Mouse (Mus musculus): ENCODE measurements at regions not wholly inside any gene's neighbourhood (a gene's known extent, or its start where the extent isn't known, plus 50 kb on each side); places are given as distances from the start of the nearest gene placed in this dataset.

DNA sequence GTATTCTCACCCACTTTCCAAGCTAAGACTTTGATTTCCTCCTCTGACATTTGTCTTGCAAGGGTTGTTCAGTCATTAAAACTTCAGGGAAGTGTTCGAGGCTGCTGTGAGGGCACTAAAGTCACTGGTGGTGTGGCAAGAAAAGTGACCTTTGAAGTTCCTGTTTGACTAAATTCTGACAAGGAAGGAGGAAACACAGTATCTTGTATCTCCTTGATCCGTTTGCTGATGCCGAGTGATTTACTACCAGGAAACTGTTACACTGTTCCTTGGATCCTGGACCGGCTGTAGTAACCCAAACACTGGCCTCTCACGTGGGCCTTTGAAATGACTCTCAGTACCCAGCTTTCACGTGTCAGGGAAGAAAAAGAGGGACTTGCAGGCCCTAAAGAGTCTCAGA lies 53.5 kb upstream of the Ralgapa2 start:
- no peak for DNase-seq (ENCODE audit: low read depth, low spot score)

DNA sequence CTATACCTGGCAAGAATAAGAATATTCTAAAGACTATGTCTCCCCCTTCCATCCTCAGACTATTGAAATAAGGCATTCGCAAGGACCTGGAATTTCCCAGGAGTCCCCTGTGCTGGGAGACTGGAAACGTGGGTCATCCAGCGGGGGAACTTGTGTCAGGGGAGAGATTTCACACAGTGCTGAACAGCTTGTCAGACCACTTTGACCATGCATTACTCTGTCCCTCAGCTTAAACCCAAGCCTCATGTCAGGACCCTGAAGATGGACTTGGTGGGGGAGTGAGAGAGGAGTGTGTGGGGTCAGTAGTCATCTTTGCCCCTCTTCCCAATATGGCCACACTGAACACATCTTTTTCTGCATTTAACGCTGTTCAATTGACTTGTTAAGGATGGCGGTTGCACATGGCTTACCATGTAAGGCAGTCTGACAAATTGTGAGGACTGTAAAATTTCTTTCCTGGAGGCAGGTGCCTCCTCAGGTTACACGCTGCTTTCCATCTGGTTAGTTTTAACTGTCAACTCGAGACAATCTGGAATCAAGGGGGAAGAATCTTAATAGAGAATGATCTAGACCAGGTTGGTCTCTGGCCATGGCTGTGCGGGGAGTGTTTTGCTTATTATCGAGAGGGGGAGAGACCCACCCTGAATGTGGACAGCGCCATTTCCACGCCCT lies 56.2 kb upstream of the Ralgapa2 start:
- DNase-seq (ENCODE audit: low read depth, low spot score): no peak

DNA sequence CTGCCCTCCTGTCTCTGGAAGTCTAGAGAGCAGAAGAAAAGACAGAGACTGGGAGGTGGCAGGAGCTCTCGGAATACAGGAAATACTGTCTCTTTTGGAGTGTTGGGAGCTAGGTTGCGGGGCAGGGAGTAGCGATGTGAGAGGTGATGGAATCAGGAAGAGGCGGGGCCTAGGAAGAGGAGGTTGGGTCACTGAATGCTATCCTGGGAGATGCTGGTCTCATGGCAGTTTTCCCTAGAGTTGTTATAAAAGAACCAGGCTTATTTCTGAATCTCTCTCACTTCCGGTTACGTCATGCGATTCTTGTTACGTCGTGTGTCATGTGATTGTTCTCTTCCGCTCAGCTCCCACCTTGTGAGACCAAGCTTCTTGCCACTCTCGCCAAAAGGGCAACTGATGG lies 58.9 kb upstream of the Ralgapa2 start:
- DNase-seq (ENCODE audit: low read depth, low spot score): no peak

DNA sequence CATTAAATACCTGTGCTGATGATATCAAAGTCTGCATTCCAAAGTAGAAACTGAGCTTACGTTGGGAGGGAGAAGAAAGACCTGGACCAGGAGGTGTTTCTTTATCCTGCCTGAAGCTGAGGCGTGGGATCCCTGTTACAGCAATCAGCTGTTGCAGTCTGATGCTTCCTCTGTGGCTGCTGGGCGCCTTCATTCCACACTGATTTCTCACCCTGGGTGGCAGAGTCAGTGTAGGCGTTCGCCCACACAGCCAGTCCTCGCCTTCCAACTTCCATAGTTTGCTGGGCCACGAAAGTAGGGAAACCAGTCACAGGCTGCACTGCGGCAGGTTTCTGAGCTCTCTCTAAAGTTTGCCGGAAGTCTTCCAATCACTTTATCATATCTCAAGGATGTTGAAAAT lies 59.7 kb upstream of the Ralgapa2 start:
- DNase-seq (ENCODE audit: low read depth, low spot score): no peak

DNA sequence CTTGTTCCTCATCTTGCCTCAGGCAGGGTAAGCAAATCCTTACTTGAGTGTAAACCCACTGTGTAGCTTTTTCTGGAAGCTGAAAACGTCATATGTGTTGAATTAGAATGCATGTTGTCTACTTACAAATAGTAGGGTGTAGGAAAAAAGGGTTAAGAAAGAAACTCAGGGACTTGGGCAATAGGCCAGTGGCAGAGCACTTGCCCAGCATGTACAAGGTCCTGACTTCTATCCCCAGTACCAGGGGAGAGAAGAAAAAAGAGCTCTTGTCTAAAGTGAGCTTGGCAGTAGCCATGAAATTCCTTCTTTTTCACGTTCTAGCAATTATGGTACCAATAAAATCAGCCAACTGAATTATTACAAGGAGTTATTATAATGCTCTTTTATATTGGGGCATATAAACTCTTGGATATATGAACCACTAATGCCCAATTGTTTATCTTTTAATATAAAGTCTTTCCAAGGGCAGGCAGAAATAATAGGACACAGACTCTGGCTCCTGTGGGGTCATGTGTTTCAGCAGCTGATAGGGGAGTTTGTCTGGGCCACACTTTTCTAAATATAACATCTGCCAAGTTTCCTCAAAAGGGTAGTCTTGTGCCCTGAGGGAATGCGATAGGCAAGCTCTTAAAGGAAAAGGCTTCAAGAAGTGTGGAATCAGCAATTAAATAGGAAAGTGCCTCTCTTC lies 63.6 kb upstream of the Ralgapa2 start:
- no peak for DNase-seq (ENCODE audit: low read depth, low spot score)

DNA sequence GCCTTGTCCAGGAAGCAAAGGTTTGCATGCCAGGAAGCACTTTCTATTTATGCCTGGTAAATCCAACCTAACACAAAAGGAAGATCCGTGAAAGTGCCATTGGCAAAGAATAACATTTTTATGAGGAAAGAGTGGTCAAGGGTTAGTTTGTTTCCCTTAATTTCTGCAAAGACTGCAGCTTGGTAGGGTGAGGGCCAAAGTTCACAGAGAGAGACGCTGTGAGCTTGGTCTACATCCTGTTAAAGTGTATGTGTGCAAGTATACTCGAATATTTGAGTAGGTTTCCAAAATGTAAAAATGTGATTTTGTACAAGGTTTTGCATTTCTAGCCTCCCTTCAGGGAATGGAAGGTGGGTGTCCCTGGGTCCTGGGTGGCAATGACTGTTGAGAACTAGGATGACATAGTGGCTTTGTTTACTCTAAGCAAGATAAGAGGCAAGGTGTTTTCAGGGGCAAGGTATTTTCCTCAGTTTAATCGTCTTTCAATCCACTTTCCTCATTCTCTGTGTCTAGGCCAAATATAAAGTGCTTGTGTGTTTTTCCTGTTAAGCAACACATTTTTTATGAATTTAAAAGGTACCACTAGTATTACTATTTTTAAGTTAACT lies 64.3 kb upstream of the Ralgapa2 start:
- no peak for DNase-seq (ENCODE audit: low read depth, low spot score)

DNA sequence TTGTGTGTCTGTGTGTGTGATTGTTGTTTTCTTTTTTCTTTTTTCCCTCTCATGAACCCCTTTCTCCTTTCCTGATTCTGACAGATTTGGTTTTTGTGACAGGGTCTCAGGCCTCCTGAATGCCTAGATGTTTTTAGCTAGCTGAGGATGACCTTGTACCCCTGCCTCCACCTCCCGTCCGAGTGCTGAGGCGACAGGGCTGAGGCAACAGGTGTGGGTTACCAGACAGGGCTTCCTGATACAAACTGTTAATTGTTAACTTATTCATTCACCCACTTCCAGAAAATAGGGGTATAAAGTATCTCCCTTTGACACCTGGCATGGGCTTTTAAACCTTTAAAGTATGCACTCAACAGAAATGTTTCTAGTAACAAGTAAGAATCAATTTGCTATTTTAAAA lies 65.0 kb upstream of the Ralgapa2 start:
- no peak for DNase-seq (ENCODE audit: low read depth, low spot score)

DNA sequence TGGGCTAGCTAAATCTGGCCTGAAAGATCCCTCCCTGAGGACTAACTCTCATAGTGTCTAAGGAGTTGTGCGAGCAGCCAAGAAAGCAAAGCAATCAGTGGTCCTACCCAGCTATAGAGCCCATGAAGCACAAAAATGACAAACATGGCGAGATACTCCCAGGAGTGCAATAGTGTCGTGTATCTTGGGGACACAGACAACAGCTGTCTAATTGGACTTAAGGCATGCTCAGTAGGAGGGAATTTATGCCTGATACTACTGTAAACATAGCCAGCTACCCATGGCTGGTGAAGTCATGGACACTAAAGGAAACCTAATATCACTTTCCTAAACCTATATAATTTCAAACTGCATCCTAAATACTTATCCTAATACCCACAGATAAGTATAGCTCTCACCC lies 69.1 kb upstream of the Ralgapa2 start:
- no peak for DNase-seq (ENCODE audit: low read depth, low spot score)

DNA sequence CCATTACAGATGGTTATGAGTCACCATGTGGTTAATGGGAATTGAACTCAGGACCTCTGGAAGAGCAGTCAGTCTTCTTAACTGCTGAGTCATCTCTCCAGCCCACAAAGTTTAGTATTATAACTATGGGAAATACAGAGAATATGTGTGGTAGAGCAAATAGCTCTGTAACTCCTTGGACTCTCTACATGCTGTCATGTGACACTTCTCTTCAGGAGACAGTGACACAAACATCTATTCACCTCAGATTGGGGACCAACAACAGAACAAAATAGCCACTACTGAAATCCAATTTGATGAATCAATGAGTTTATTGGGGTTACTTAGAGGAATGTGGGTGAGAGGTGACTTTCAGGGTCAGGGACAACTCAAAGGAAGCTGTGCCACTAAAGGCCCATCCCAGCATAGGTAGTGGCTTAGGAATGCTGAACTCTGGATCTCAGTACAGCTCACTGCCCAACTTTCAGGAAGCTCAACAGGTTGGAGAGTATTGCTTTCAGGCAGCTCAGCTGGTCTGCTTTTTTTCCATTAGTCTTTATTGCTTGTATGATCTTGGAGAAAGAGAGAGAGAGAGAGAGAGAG lies 71.8 kb upstream of the Ralgapa2 start:
- no peak for DNase-seq (ENCODE audit: low read depth, low spot score)

DNA sequence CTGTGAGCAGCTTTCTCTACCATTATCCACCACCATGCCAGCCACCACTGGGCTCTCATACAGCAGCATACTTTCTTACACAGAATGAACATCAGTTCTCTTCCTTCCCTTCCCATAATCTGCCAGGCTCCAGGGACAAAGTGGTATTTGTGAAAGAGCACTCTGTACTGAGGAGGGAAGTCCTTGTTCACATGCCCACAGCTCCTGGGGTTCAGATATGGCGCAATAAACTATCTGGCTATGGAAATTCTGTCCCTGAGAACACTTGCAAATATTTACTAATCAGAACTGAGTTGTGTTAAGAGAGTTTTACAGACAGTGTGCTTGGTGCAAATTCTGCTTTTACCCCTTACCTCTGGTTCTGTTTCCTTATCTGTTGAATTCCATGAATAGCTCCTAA lies 74.2 kb upstream of the Ralgapa2 start:
- DNase-seq (ENCODE audit: low read depth, low spot score): no peak

DNA sequence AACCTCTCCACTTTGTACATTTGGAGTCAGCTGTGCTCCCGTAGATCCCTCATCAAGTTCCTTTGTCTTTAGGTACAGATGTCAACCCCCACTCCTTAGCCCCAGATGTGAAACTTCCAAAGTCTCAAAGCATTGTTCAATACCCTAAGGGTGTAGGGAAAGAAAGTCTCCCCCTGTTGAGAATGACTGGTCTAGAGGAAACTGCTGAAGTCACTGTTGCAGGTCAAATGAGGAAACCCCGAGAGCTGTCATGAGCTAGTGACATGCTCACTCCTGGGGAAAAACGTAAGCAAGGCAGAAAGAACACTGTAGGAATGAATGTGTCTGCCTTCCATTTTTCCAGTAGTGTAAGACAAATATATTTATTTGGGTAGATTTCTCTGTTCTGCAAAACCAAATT lies 74.8 kb upstream of the Ralgapa2 start:
- no peak for DNase-seq (ENCODE audit: low read depth, low spot score)

DNA sequence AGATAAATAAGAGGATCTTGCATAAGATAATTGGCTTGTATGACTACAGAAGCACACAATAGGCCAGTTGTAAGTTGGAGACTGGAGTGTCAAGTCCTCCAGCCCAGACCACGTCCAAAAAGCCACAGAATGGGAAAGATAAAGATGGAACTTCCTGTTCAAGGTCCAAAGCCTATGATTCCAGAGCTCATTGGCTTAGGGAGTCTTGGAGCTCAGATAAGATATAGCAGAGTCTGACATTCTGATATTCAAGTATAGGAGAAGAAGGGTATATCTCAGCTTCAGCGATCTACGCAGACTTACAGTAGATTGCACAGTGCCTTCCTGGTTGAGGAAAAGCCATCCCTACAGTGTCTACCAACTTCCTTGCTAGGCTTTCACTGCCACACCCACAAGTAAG lies 77.7 kb upstream of the Ralgapa2 start:
- no peak for DNase-seq (ENCODE audit: low read depth, low spot score)

DNA sequence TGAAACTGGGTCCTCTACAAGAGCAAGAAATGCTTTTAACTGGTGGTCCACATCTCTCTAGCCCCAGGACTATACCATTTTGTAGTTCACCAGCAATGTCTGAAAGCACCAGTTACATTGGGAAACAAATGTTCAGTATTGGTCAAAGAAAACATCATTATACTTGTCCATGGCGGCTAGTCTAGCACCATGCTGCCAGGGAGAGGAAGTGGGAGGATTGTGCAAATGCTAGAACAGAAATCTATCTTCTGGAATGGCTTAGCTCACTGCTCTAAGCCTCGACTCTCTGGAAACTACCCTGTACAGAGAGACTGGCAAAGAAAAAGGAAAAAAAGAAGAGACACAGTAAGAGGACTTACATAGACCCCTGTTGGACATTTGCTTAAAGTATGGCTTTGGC lies 81.1 kb upstream of the Ralgapa2 start:
- no peak for DNase-seq (ENCODE audit: low read depth, low spot score)

DNA sequence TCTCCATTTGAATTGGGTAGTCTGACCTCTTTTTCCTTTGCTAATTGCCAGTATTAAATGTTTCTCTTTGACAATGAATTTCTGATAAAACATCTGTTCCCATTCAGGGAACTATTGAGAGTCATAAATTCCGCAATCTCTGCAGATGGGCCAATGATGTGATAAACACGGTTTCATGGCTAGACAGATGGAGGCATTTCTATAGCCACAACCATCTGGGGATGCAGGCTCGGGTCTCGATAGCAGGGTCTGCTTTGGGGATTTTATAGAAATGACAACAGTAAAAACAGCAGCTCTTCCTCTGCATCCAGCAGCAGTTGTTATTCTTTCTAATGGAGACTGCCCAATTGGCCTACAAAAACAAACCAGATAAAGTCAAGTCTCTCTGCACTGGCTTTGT lies 82.1 kb upstream of the Ralgapa2 start:
- DNase-seq (ENCODE audit: low read depth, low spot score): no peak

DNA sequence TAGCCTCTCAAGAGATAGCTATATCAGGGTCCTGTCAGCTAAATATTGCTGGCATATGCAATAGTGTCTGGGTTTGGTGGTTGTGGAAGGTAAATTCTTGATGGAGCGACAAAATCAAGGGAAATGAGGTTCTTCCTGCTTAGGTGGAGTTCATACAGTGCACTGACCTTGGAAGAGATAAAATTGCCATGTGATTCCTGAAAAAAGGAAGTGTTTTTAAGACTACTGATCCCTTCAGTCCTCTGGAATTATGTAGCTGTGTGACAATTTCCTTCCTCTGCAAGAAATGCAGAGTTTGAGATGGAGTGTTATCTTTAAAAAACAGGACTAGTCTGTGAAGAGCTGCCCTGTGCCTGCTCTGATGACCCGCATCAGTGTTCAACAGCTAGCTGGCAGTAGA lies 83.5 kb upstream of the Ralgapa2 start:
- no peak for DNase-seq (ENCODE audit: low read depth, low spot score)

DNA sequence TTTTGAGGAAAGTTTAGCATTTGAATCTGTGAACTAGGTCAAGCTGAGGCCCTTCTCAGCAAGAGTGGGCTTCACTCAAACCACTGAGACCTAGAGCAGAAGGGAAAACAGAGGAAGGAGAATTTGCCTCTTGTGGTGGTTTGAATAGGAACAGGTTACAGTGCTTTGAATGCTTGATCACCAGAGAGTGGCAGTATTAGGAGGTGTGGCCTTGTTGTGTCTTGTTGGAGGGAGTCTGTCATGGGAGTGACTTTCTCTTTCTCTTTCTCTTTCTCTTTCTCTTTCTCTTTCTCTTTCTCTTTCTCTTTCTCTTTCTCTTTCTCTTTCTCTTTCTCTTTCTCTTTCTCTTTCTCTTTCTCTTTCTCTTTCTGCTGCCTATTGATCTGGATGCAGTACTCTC lies 94.0 kb upstream of the Ralgapa2 start:
- DNase-seq (ENCODE audit: low read depth, low spot score): no peak

DNA sequence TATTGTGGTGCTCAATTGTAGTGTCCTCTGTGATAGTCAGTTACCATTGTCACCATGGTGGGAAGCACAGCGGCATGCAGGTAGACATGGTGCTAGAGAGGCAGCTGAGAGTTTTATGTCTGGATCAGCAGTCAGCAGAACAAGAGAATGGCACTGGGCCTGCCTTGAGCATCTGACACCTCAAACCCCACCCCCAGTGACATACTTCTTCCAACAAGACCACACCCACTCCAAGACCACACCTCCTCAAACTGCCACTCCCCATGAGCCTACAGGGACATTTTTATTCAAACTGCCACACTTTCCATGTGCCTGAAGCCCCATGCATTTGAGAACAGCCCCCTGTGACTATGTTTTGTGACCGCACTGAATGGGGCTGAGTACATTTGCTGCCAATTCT lies 98.8 kb upstream of the Ralgapa2 start:
- peak; percentile 12 for DNase-seq (ENCODE audit: low read depth, low spot score)

DNA sequence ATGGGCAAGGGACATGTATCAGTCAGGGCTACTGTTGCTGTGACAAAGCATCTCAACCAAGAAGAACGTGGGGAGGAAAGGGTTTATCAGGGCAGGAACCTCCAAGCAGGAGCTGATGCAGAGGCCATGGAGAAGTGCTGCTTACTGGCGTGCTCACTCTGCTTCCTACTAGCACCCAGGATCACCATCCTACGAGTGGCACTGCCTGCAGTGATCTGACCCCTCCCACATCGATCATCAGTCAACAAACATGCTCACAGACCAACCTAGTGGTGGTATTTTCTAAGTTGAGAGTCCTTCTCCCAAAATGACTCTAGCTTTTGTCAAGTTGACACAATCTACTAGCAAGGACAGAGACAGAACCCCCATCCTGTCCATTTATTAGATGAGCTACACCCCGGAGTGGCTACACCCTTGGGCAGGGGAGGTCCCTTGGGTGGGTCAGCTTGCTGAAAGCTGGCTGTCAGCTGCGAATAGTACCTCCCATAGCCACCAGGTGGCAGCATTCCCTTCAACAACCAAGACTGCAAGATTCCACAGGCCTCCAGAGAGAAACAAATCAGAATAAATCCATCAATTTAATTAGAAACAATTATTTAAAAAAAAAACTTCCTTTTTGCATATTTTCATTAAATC lies 99.9 kb upstream of the Ralgapa2 start:
- DNase-seq (ENCODE audit: low read depth, low spot score): peak; percentile 54

DNA sequence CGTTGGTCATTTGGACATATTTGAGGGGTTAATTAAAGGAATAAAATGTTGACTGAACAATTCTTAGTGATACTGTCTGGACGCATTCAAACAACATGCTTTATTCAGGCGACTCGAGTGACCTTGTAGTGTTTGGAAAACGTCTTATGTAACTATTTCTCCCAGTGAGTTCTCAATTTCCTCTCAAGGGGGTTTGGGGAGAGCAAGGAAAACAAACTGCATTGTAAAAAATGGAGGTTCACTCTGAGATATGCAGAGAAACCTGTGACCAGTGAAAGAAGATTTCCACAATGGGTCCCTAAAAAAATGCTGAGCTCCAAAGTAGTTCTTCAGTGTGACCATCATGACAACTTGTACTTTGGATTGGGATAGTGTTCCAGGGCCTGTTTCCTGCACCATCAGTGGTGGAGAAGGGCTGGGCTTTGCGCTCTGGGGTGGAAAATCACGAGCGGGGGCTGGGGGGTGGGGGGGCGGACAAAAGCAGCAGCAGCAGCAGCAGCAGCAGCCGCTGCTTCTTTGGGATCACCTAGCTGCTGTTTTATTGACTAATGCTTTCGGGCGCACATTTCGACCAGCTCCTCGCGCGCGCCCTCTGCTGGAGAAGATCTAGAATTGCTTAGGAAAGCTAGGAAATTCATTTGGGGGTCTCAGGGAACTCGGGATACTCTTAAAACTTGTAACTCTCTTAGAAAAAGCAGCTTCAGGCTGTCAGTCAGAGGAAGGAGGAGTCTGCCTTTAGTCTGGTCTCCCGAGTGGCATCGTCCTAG lies 100.6 kb upstream of the Ralgapa2 start:
- peak; percentile 42 for DNase-seq (ENCODE audit: low read depth, low spot score)

DNA sequence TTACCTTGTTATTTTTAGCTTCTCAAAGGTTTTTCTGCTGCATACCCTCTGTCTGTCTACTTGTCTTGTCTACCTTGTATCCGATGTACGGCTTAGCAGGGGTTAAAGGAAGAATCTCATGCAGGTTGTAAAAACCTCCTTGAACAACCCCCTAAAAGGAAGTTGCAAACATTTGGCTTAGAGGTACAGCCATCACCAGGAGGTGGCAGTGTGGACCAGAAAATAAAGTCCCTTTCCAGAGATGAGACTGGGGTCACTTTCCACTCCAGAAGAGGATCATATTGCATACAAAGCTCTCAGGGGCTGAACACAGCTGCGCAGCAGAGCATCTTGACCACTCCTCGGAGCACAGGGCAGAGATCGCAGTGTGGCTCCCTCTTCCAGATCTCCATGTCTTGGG lies 109.0 kb upstream of the Ralgapa2 start:
- DNase-seq (ENCODE audit: low read depth, low spot score): peak; percentile 17

DNA sequence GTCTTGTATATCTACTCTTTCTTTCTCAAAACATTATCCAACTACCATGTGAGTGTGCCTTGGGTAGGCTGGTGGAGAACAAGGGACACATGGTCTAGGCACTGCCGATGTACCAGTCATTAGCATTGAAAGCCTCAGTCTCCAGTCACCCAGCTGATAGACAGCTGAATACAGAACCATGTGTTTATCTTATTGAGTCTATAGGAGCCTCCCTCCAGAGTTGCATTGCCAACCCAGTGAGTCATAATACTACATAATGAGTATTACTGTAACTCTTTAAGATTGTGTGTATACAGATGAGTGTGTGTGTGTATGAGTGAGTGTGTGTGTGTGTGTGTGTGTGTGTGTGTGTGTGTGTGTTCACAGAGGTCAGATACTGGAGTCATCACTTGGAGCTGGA lies 110.9 kb upstream of the Ralgapa2 start:
- DNase-seq (ENCODE audit: low read depth, low spot score): no peak

DNA sequence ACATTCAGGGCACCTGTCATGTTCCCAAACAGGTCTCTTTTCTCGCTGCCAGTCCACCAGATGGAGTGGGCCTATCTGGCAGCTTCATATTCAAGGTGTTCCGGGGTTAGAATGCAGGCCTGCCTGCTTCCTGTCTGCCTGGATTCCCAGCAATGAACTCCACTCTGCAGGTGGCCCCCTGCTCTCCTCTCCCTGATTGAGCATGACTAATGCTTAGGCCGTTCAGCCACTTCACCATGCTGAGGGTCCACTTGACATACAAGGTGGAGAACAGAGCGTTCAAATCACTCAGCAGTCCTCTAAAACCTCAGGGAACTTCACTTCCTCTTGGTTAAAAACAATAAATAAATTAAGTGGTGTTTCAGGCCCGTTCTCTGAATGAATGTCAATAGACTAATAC lies 112.1 kb upstream of the Ralgapa2 start:
- no peak for DNase-seq (ENCODE audit: low read depth, low spot score)
